Mouse (Mus musculus): Measurements from ENCODE around the gene Acer3. TPM values are rescaled to one million over a fixed set of nuclear protein-coding genes. Genes with fewer than 3 reads are reported as not detected.
"Not testable (repeated sequence)": the region's sequence is repeated elsewhere in the genome, so short reads cannot be mapped to it uniquely, and the experiment has no call there.

Gene Acer3
- polyA plus RNA-seq, 1 experiment from 2014 or later, result 35.2 TPM

GRCm38 (mm10) chr7:98188238-98188637, 132.8 kb downstream of the Acer3 start:
- ATAC-seq (replicated peaks; ENCODE audit: low FRiP score) (no peak), DNase-seq (ENCODE audit: low spot score) (no peak)
- Histone ChIP-seq H3K9me3 (ENCODE audit: control insufficient read depth, low read length) (no peaks in the 10 kb centered on the region), H3K4me2 (no peak overlapping the region), H3K4me1 (replicated peaks; ENCODE audit: control insufficient read depth, insufficient read depth, low read length) (peaks cover 6% of the 10 kb centered on the region; the same call in 1 of the 2 replicates), H3K27me3 (replicated peaks; ENCODE audit: control insufficient read depth, insufficient read depth, low read length) (peaks cover 13% of the 10 kb centered on the region), H3K36me3 (ENCODE audit: control insufficient read depth, insufficient read depth, low read length) (no peaks in the 10 kb centered on the region), H3K27ac (ENCODE audit: low read depth, low read length) (no peak overlapping the region), H3K4me3 (ENCODE audit: low read depth, low read length) (no peak overlapping the region), H3K9ac (ENCODE audit: low read depth, low read length) (no peak overlapping the region)
- WGBS, result 90% methylated on average over 2 of the region's 2 CpGs

GRCm38 (mm10) chr7:98187332-98187731, 133.7 kb downstream of the Acer3 start:
- not testable (repeated sequence) for H3K4me2 ChIP-seq; DNase-seq (ENCODE audit: low spot score); H3K4me3 ChIP-seq (ENCODE audit: low read depth, low read length); H3K36me3 ChIP-seq (ENCODE audit: control insufficient read depth, insufficient read depth, low read length); ATAC-seq (replicated peaks; ENCODE audit: low FRiP score); H3K27me3 ChIP-seq (replicated peaks; ENCODE audit: control insufficient read depth, insufficient read depth, low read length); H3K9me3 ChIP-seq (ENCODE audit: control insufficient read depth, low read length); H3K9ac ChIP-seq (ENCODE audit: low read depth, low read length); H3K27ac ChIP-seq (ENCODE audit: low read depth, low read length); H3K4me1 ChIP-seq (replicated peaks; ENCODE audit: control insufficient read depth, insufficient read depth, low read length)
- WGBS, result 63% methylated on average over 3 of the region's 3 CpGs

GRCm38 (mm10) chr7:98186637-98187036, 134.4 kb downstream of the Acer3 start:
- Histone ChIP-seq H3K9ac (ENCODE audit: low read depth, low read length) (no peak overlapping the region), H3K9me3 (ENCODE audit: control insufficient read depth, low read length) (no peaks in the 10 kb centered on the region), H3K4me2 (no peak overlapping the region), H3K27ac (ENCODE audit: low read depth, low read length) (no peak overlapping the region), H3K4me1 (replicated peaks; ENCODE audit: control insufficient read depth, insufficient read depth, low read length) (peaks cover 6% of the 10 kb centered on the region; the same call in 1 of the 2 replicates), H3K36me3 (ENCODE audit: control insufficient read depth, insufficient read depth, low read length) (no peaks in the 10 kb centered on the region), H3K27me3 (replicated peaks; ENCODE audit: control insufficient read depth, insufficient read depth, low read length) (no peaks in the 10 kb centered on the region), H3K4me3 (ENCODE audit: low read depth, low read length) (no peak overlapping the region)
- ATAC-seq (replicated peaks; ENCODE audit: low FRiP score) (no peak), DNase-seq (ENCODE audit: low spot score) (no peak)
- WGBS, result 84% methylated on average over 8 of the region's 8 CpGs

DNA sequence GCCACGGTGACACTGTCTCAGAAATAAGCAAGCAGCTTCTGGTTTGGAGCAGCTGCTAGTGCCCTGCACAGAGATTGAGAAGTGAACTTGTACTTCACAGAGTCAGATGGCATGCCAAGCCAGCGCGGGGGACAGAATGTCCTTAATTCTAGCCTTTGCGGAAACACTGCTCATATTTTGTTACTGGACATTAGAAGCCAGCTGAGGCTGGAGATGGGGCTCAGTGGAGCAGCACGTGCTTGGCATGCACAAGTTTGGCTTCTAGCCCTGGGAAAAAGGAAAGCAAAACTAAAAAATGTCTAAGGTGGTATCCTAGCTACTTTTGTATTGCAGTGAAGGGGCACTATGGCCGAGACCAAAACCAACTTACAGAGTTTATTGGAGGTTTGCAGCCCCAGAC, 135.7 kb downstream of the Acer3 start:
- Histone ChIP-seq H3K9me3 (ENCODE audit: control insufficient read depth, low read length) (no peaks in the 10 kb centered on the region), H3K27ac (ENCODE audit: low read depth, low read length) (no peak overlapping the region), H3K4me2 (no peak overlapping the region), H3K4me1 (replicated peaks; ENCODE audit: control insufficient read depth, insufficient read depth, low read length) (peaks cover 6% of the 10 kb centered on the region; the same call in 1 of the 2 replicates), H3K36me3 (ENCODE audit: control insufficient read depth, insufficient read depth, low read length) (no peaks in the 10 kb centered on the region), H3K9ac (ENCODE audit: low read depth, low read length) (no peak overlapping the region), H3K4me3 (ENCODE audit: low read depth, low read length) (no peak overlapping the region), H3K27me3 (replicated peaks; ENCODE audit: control insufficient read depth, insufficient read depth, low read length) (no peaks in the 10 kb centered on the region)
- DNase-seq (ENCODE audit: low spot score), result no peak
- ATAC-seq (replicated peaks; ENCODE audit: low FRiP score), result no peak
- 85% methylated on average over 6 of the region's 6 CpGs for WGBS

GRCm38 (mm10) chr7:98178560-98179231, 142.3 kb downstream of the Acer3 start:
- DNase-seq (ENCODE audit: low spot score) (no peak), ATAC-seq (replicated peaks; ENCODE audit: low FRiP score) (peak; percentile 8; the same call in 1 of the 2 replicates)
- H3K9me3 ChIP-seq (ENCODE audit: control insufficient read depth, low read length), result no peaks in the 10 kb centered on the region
- H3K36me3 ChIP-seq (ENCODE audit: control insufficient read depth, insufficient read depth, low read length), result no peaks in the 10 kb centered on the region
- H3K4me1 ChIP-seq (replicated peaks; ENCODE audit: control insufficient read depth, insufficient read depth, low read length), result peaks cover 40% of the 10 kb centered on the region
- WGBS, result 74% methylated on average over 5 of the region's 5 CpGs
- peak overlapping the region; percentile 85 for H3K27ac ChIP-seq (ENCODE audit: low read depth, low read length)
- H3K4me3 ChIP-seq (ENCODE audit: low read depth, low read length), result peak overlapping the region; percentile 82
- H3K9ac ChIP-seq (ENCODE audit: low read depth, low read length), result peak overlapping the region; percentile 71
- no peaks in the 10 kb centered on the region for H3K27me3 ChIP-seq (replicated peaks; ENCODE audit: control insufficient read depth, insufficient read depth, low read length)
- H3K4me2 ChIP-seq, result peak overlapping the region; percentile 88

- DNase-seq (ENCODE audit: low spot score) (peak; percentile 90), ATAC-seq (replicated peaks; ENCODE audit: low FRiP score) (peak; percentile 73)
- under 1% methylated on average over 44 of the region's 44 CpGs for WGBS
- H3K27ac ChIP-seq (ENCODE audit: low read depth, low read length), result peak within 1 kb of the TSS; percentile 85
- H3K9me3 ChIP-seq (ENCODE audit: control insufficient read depth, low read length), result no peaks in the 10 kb centered on the region
- H3K4me3 ChIP-seq (ENCODE audit: low read depth, low read length), result peak within 1 kb of the TSS; percentile 82
- H3K4me1 ChIP-seq (replicated peaks; ENCODE audit: control insufficient read depth, insufficient read depth, low read length), result peaks cover 46% of the 10 kb centered on the region
- H3K9ac ChIP-seq (ENCODE audit: low read depth, low read length), result peak within 1 kb of the TSS; percentile 76
- H3K36me3 ChIP-seq (ENCODE audit: control insufficient read depth, insufficient read depth, low read length), result no peaks in the 10 kb centered on the region
- H3K27me3 ChIP-seq (replicated peaks; ENCODE audit: control insufficient read depth, insufficient read depth, low read length), result no peaks in the 10 kb centered on the region
- H3K4me2 ChIP-seq, result peak within 1 kb of the TSS; percentile 88
These were observed 143.0 kb downstream of the Acer3 start, which contains the start of gene Capn5 for GRCm38 (mm10) chr7:98177929-98178559. TSS of gene Capn5 (minus strand) at chr7:98178274.

- under 1% methylated on average over 9 of the region's 9 CpGs for WGBS
- no peaks in the 10 kb centered on the region for H3K9me3 ChIP-seq (ENCODE audit: control insufficient read depth, low read length)
- H3K4me1 ChIP-seq (replicated peaks; ENCODE audit: control insufficient read depth, insufficient read depth, low read length), result peaks cover 51% of the 10 kb centered on the region
- DNase-seq (ENCODE audit: low spot score), result no peak
- H3K4me2 ChIP-seq, result peak overlapping the region; percentile 88
- no peak for ATAC-seq (replicated peaks; ENCODE audit: low FRiP score)
- H3K4me3 ChIP-seq (ENCODE audit: low read depth, low read length), result peak overlapping the region; percentile 82
- peak overlapping the region; percentile 85 for H3K27ac ChIP-seq (ENCODE audit: low read depth, low read length)
- H3K27me3 ChIP-seq (replicated peaks; ENCODE audit: control insufficient read depth, insufficient read depth, low read length), result no peaks in the 10 kb centered on the region
- H3K36me3 ChIP-seq (ENCODE audit: control insufficient read depth, insufficient read depth, low read length), result no peaks in the 10 kb centered on the region
- H3K9ac ChIP-seq (ENCODE audit: low read depth, low read length), result peak overlapping the region; percentile 76
These were observed 143.5 kb downstream of the Acer3 start for GRCm38 (mm10) chr7:98177566-98177928.

DNA sequence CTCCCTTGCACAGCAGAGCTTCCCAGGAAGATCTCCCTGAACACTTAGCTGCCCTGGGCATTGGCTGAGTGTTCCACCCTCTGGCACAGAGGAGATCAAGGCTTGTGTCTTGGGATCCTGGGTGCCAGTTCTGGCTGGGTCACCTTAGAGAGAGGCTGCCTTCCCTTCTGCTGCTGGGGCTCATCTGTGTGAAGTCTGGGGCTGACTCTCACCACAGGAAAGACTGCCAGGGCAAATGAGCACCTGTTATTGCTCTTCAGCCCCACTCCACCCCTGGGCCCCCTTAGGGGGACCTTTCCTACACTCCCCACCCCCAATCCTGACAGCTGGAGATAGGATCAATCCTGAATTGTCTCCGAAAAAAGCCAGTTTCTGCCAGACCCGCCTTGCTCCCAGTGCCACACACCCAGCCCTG, 143.9 kb downstream of the Acer3 start:
- no peaks in the 10 kb centered on the region for H3K36me3 ChIP-seq (ENCODE audit: control insufficient read depth, insufficient read depth, low read length)
- peak overlapping the region; percentile 85 for H3K27ac ChIP-seq (ENCODE audit: low read depth, low read length)
- H3K4me3 ChIP-seq (ENCODE audit: low read depth, low read length), result peak overlapping the region; percentile 82
- peaks cover 56% of the 10 kb centered on the region for H3K4me1 ChIP-seq (replicated peaks; ENCODE audit: control insufficient read depth, insufficient read depth, low read length)
- no peak for DNase-seq (ENCODE audit: low spot score)
- H3K9me3 ChIP-seq (ENCODE audit: control insufficient read depth, low read length), result no peaks in the 10 kb centered on the region
- H3K4me2 ChIP-seq, result peak overlapping the region; percentile 88
- peak overlapping the region; percentile 76 for H3K9ac ChIP-seq (ENCODE audit: low read depth, low read length)
- H3K27me3 ChIP-seq (replicated peaks; ENCODE audit: control insufficient read depth, insufficient read depth, low read length), result no peaks in the 10 kb centered on the region
- WGBS, result 31% methylated on average over 2 of the region's 2 CpGs
- ATAC-seq (replicated peaks; ENCODE audit: low FRiP score), result no peak
